Mouse (Mus musculus) midbrain, embryonic 10.5 days (tissue): ENCODE measurements around the gene Grm4. TPM values are rescaled to one million over a fixed set of nuclear protein-coding genes. Genes with fewer than 3 reads are reported as not detected.
"Not testable (repeated sequence)": the region's sequence is repeated elsewhere in the genome, so short reads cannot be mapped to it uniquely, and the experiment has no call there.

Source experiments
- DNase-seq: peaks from one replicate; pipeline ENCODE4 v3.0.0-alpha.2; 2017; ENCODE audit warnings: low spot score
- H3K27ac ChIP-seq: fragments of 300-500 bp; sonication (generic); replicated peaks from 2 replicates; pipeline ENCODE4 v1.5.1; 2016; ENCODE audit warnings: mild to moderate bottlenecking
- H3K27me3 ChIP-seq: fragments of 300-500 bp; sonication (generic); 2 replicates; pipeline ENCODE4 v1.6.1; 2016; ENCODE audit warnings: low read depth, mild to moderate bottlenecking; ENCODE audit not compliant: poor library complexity, severe bottlenecking
- H3K36me3 ChIP-seq: fragments of 300-500 bp; sonication (generic); 2 replicates; pipeline ENCODE4 v1.6.1; 2016; ENCODE audit warnings: mild to moderate bottlenecking, moderate library complexity
- H3K4me1 ChIP-seq: fragments of 300-500 bp; sonication (generic); 2 replicates; pipeline ENCODE4 v1.6.1; 2016
- H3K4me3 ChIP-seq: fragments of 300-500 bp; sonication (generic); 2 replicates; pipeline ENCODE4 v1.5.1; 2016; ENCODE audit warnings: mild to moderate bottlenecking, moderate library complexity
- H3K9me3 ChIP-seq: fragments of 300-500 bp; sonication (generic); replicated peaks from 2 replicates; pipeline ENCODE4 v1.6.1; 2016; ENCODE audit warnings: mild to moderate bottlenecking
- WGBS: fragments of 180-500 bp; shearing (Covaris S2); methylation state at CpG from one replicate; pipeline ENCODE4 v1.1.7; 2016; 5-methylcytosine and 5-hydroxymethylcytosine counted together
- polyA plus RNA-seq: library from polyadenylated mRNA; unstranded; fragments of >200 nt; fragmentation: Nextera tagmentation; extraction: Ambion mirVana; gene quantifications from 2 replicates; pipeline ENCODE4 v1.2.1, GENCODE M21; 2016

Grm4 gene
- polyA plus RNA-seq, 1 experiment from 2014 or later = 2.8 TPM

GRCm38 (mm10) chr17:27382916-27383315, 138.3 kb downstream of the Grm4 start:
- Histone ChIP-seq H3K27ac (no peak overlapping the region), H3K4me3 (no peak overlapping the region), H3K9me3 (no peaks in the 10 kb centered on the region), H3K36me3 (no peaks in the 10 kb centered on the region), H3K27me3 (no peaks in the 10 kb centered on the region), H3K4me1 (peaks cover 21% of the 10 kb centered on the region)
- WGBS = 92% methylated on average over 11 of the region's 11 CpGs
- DNase-seq = no peak

GRCm38 (mm10) chr17:27380911-27381459, 140.2 kb downstream of the Grm4 start:
- not testable (repeated sequence) for DNase-seq, H3K4me3 ChIP-seq, H3K27me3 ChIP-seq, H3K9me3 ChIP-seq, H3K36me3 ChIP-seq, H3K27ac ChIP-seq
- WGBS = 75% methylated on average over 8 of the region's 9 CpGs
- peaks cover 15% of the 10 kb centered on the region for H3K4me1 ChIP-seq

DNA sequence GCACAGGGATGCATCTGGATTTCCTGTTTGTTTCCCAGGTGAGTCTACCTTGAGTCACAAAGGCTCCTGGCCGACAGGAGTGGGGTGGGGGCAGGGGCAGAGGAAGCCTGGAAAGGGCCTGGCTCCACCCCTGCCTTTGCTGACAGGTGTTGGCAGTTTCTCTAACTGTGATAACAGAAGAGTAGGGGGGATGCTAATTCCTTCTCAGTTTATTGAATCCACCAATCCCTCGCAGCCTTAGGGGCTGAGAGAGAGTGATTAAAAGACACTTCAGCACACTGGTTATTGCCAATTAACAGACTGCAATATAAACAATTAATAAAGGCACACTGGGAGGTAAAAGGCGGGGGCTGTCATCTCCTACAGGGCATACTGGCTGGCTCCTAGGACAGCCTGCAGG, 142.2 kb downstream of the Grm4 start:
- H3K9me3 ChIP-seq = peaks cover 6% of the 10 kb centered on the region; the same call in 1 of the 2 replicates
- no peaks in the 10 kb centered on the region for H3K4me1 ChIP-seq
- no peaks in the 10 kb centered on the region for H3K36me3 ChIP-seq
- WGBS = 50% methylated on average over 3 of the region's 3 CpGs
- H3K27ac ChIP-seq = no peak overlapping the region
- no peak for DNase-seq
- H3K4me3 ChIP-seq = no peak overlapping the region
- H3K27me3 ChIP-seq = no peaks in the 10 kb centered on the region

DNA sequence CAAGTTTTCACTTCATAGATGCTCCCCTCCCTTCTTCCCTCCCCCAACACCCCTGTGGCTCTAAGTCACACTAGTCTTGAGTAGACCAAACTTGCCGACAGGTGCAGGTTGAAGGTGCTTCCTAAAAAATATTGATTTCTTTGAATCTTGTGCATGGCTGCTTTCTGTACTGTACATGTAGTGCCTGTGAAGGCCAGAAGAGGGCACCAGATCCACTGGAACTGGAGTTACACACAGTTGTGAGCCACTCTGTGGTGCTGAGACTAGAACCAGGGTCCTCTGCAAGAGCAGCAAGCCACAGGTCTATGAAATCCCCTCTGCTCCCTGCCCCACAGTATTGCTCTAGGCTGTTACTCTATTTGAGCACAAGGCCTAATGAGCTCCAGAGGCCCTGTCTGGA, 144.1 kb downstream of the Grm4 start:
- 96% methylated on average over 1 of the region's 1 CpGs for WGBS
- Histone ChIP-seq H3K27me3 (no peaks in the 10 kb centered on the region), H3K9me3 (peaks cover 6% of the 10 kb centered on the region; the same call in 1 of the 2 replicates), H3K36me3 (no peaks in the 10 kb centered on the region), H3K27ac (no peak overlapping the region), H3K4me3 (no peak overlapping the region), H3K4me1 (peaks cover 5% of the 10 kb centered on the region; the same call in 1 of the 2 replicates)
- no peak for DNase-seq

DNA sequence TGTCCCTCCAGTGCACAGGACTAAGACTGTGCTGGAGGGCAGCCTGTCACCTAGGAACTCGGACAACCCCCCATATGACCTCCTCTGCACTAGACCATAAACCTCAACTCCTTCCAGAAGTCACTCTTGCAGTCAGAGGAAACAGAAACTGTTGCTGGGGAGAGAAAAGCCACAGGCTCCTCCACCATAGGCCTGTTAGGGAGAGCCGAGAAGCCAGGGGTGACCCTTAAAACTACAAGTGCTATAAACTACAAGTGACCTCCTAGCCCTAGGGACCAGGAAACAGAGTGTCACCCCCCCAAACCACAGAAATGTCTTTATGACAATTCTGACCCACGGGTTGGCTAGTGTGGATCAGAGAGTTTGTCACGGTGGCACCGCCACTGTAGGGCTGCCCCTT, 145.7 kb downstream of the Grm4 start:
- H3K36me3 ChIP-seq = no peaks in the 10 kb centered on the region
- H3K9me3 ChIP-seq = peaks cover 9% of the 10 kb centered on the region
- H3K4me1 ChIP-seq = peaks cover 5% of the 10 kb centered on the region; the same call in 1 of the 2 replicates
- no peak overlapping the region for H3K27ac ChIP-seq
- no peaks in the 10 kb centered on the region for H3K27me3 ChIP-seq
- whole genome bisulfite sequencing = 91% methylated on average over 5 of the region's 5 CpGs
- H3K4me3 ChIP-seq = no peak overlapping the region
- DNase-seq = no peak

Other genes starting within 250 kb of the Grm4 start
- 620 and 831 TPM in 2 replicates for gene Hmga1, start 35.1 kb upstream of the Grm4 start, polyA plus RNA-seq
- gene AI413582, start 44.4 kb upstream of the Grm4 start, polyA plus RNA-seq = 16.4 and 19.2 TPM in 2 replicates
- 90.0 and 109 TPM in 2 replicates for gene Nudt3, start 102.1 kb upstream of the Grm4 start, polyA plus RNA-seq
- not detected in 2 replicates for gene RPS10-NUDT3, start 113.8 kb upstream of the Grm4 start, polyA plus RNA-seq
- 731 and 876 TPM in 2 replicates for gene Rps10, start 115.3 kb upstream of the Grm4 start, polyA plus RNA-seq
- gene Pacsin1, start 134.1 kb upstream of the Grm4 start, polyA plus RNA-seq = 3.1 and 3.3 TPM in 2 replicates
- 0.16 and 0.25 TPM in 2 replicates for gene Spdef, start 207.6 kb upstream of the Grm4 start, polyA plus RNA-seq